Mouse (Mus musculus) E14TG2a.4 (cell line): ENCODE measurements around the gene Pitx1.

Source experiments
- H3K27me3 ChIP-seq: 2 replicates; pipeline ENCODE4 v1.6.1; 2014; ENCODE audit warnings: low read length, control low read depth; ENCODE audit not compliant: insufficient read depth
- H3K36me3 ChIP-seq: 2 replicates; pipeline ENCODE4 v1.6.1; 2014; ENCODE audit warnings: low read length, control low read depth; ENCODE audit not compliant: insufficient read depth
- H3K4me1 ChIP-seq: replicated peaks from 2 replicates; pipeline ENCODE4 v1.6.1; 2014; ENCODE audit warnings: low read depth, low read length, control low read depth
- H3K4me3 ChIP-seq: replicated peaks from 2 replicates; pipeline ENCODE4 v1.5.1; 2014; ENCODE audit warnings: mild to moderate bottlenecking, low read length
- H3K9me3 ChIP-seq: 2 replicates; pipeline ENCODE4 v1.6.1; 2014; ENCODE audit warnings: low read length, control low read depth
- CTCF ChIP-seq: conservative IDR thresholded peaks from 2 replicates; pipeline ENCODE4 v1.5.1; 2014; ENCODE audit warnings: low read length
- NANOG ChIP-seq: IDR thresholded peaks from 2 replicates; pipeline ENCODE4 v1.6.1; 2014; ENCODE audit warnings: borderline replicate concordance, low read length, mixed read lengths
- POU5F1 ChIP-seq: IDR thresholded peaks from 2 replicates; pipeline ENCODE4 v1.6.1; 2014; ENCODE audit warnings: low read length, borderline replicate concordance

The Pitx1 gene

DNA sequence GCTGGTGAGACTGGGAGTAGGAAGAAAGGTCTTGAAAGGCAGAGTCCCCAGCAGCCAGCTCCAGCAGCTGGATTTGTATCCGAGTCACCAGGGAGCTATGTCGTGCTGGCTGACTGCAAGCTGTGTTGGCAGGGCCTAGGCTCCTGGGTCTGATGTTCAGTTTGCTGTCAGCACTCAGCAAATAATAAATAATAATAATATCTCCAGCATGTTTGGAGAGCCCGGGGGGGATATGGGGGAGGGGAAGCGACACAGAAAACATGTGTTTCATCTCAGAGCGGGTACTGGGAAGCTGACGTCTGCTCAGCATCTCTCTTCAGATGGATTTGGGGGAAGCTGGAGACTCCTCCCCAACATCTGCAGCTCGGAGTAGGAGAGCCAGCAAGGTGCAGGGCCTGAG lies 19.8 kb upstream of the Pitx1 start:
- H3K9me3 ChIP-seq: no peaks in the 10 kb centered on the region
- H3K36me3 ChIP-seq: no peaks in the 10 kb centered on the region
- no peak overlapping the region for H3K4me3 ChIP-seq
- H3K4me1 ChIP-seq: no peaks in the 10 kb centered on the region
- TF ChIP-seq NANOG (no peak), CTCF (no peak), POU5F1 (no peak)
- H3K27me3 ChIP-seq: peaks cover 38% of the 10 kb centered on the region

DNA sequence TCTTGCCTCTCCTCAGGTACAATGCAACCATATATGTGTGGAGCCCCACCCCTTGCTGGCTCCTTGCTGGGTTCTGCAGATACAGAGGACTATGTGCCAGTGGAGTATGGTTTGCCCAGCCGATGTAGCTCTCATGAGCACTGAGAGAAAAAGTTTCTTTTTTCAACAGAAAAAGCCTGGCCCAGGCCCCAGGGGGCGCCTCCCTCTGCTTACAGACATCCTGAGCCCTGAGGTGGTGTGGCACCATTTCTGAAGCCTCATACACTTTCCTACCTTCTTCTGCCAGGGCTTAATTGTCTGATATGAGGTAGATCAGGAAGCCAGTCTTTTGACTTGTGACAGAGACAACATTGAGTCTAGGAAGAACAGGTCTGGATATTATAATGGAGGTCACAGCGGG lies 16.2 kb upstream of the Pitx1 start:
- Histone ChIP-seq H3K27me3 (peaks cover 44% of the 10 kb centered on the region), H3K4me1 (peaks cover 14% of the 10 kb centered on the region; the same call in 1 of the 2 replicates), H3K9me3 (no peaks in the 10 kb centered on the region), H3K36me3 (no peaks in the 10 kb centered on the region), H3K4me3 (no peak overlapping the region)
- TF ChIP-seq CTCF: no peak
- TF ChIP-seq POU5F1: no peak
- TF ChIP-seq NANOG: no peak

DNA sequence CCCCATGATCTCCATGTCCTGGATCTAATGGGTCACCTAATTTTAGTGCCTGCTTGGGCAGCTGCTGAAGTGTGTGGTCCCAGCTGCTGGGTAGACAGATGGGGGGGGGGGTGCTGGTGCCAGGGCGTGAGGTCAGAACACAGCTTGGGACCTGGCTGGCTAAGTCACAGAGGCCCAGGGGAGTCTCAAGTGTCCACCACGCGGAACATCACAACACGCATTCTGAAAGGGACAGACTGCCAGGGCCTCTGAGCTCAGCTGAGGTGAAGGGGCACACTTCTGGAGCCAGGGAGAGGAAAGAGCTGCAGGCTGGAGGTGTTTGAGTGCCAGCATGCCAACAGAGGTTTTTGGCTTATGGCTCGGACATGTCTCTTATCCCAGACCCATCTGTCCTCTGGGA lies 14.7 kb upstream of the Pitx1 start:
- H3K4me3 ChIP-seq: no peak overlapping the region
- H3K36me3 ChIP-seq: no peaks in the 10 kb centered on the region
- peaks cover 14% of the 10 kb centered on the region; the same call in 1 of the 2 replicates for H3K4me1 ChIP-seq
- no peaks in the 10 kb centered on the region for H3K9me3 ChIP-seq
- H3K27me3 ChIP-seq: peaks cover 46% of the 10 kb centered on the region
- TF ChIP-seq CTCF (no peak), POU5F1 (no peak), NANOG (no peak)

DNA sequence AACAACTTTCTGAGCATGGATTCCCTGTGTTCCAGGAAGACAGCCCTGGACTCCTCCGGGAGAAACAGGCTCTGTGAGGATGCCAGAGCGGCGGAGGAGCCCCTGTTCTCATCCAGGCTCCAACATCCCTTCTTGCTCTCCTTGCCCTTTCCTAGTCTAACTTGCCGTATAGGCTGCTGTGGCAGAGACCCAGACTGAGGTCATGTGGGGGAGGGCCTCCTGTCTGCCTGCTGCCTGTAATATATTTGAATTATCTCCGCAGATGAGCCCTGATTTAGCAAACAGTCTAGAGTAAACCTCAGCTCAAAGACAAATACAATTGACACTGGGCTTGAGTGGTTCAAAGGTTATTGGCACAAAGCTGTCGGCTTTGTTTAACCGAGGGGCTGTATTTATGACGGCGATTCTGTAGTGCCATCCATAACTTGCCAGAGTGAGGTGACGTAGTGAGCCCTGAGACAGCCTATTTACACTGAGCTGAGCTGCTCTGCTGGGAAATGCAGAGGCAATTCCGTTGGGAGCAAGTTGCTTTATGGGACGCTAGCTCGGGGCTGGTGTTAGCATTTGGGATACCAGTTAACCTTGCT lies 12.7 kb upstream of the Pitx1 start:
- Histone ChIP-seq H3K4me3 (no peak overlapping the region), H3K4me1 (peaks cover 14% of the 10 kb centered on the region; the same call in 1 of the 2 replicates), H3K27me3 (peaks cover 52% of the 10 kb centered on the region), H3K9me3 (no peaks in the 10 kb centered on the region), H3K36me3 (no peaks in the 10 kb centered on the region)
- TF ChIP-seq POU5F1 (no peak), CTCF (no peak), NANOG (no peak)

DNA sequence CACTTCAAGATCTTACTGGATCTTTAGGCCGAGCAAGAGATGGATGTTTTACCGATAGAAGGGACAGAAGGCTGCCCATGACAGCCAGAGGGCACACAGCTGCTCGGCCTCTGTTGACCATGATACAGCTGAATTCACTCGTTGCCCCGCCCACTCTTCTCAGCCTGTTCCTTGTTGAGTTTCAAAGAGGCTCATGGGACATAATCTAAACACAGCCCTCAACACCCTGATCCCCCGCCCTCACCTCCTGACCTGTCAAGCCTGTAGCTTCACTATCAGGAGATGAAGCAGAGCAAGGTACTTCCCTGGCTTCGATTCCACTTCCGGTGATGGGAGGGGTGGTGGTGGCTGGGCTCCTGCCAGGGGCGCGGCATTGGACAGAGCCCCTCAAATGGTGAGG lies 11.8 kb upstream of the Pitx1 start:
- Histone ChIP-seq H3K27me3 (peaks cover 54% of the 10 kb centered on the region), H3K36me3 (no peaks in the 10 kb centered on the region), H3K4me3 (no peak overlapping the region), H3K9me3 (no peaks in the 10 kb centered on the region), H3K4me1 (peaks cover 14% of the 10 kb centered on the region; the same call in 1 of the 2 replicates)
- TF ChIP-seq POU5F1 (no peak), NANOG (no peak), CTCF (no peak)

DNA sequence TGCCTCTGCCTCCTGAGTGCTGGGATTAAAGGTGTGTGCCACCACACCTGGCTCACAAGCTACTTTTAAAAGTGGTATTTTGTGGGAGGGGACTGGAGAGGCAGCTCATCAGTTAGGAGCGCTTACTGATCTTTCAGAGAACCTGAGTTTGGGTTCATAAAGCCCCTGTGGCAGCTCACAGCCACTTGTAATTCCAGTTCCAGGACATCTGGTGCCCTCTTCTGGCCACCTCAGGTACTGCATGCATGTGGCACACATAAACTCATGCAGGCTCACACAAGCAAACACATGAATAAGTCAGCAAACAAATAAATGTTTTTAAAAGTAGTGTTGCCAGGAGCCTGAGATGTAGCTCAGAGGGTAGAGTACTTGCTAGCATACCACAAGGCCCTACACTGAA lies 7.7 kb upstream of the Pitx1 start:
- no peaks in the 10 kb centered on the region for H3K9me3 ChIP-seq
- TF ChIP-seq POU5F1 (no peak), CTCF (peak; percentile 97)
- H3K4me1 ChIP-seq: peaks cover 14% of the 10 kb centered on the region; the same call in 1 of the 2 replicates
- peaks cover 84% of the 10 kb centered on the region for H3K27me3 ChIP-seq
- no peaks in the 10 kb centered on the region for H3K36me3 ChIP-seq
- H3K4me3 ChIP-seq: no peak overlapping the region

DNA sequence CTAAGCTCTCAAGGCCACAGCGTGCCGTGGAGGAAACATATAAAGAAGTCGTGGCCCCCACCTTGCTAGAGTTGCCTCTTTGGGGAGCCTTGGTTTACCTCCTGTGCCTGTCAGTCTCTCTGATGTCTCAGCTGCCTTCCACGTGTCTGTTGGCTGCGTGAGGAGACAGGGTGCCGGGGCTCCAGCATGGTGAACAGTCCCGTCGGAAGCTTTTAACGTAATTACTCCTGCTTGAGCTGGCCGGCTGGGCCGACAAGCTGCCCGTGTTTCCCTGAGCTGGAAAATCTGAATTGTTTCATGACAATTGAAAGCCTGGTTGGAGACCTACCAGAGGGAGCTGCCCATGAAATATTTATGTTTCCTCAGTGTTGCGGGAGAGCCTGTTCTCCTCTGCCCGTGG lies 4.2 kb upstream of the Pitx1 start:
- peaks cover 20% of the 10 kb centered on the region for H3K4me1 ChIP-seq
- TF ChIP-seq POU5F1: no peak
- no peak for TF ChIP-seq CTCF
- no peak for TF ChIP-seq NANOG
- H3K4me3 ChIP-seq: no peak overlapping the region
- no peaks in the 10 kb centered on the region for H3K9me3 ChIP-seq
- no peaks in the 10 kb centered on the region for H3K36me3 ChIP-seq
- H3K27me3 ChIP-seq: peaks cover 86% of the 10 kb centered on the region

DNA sequence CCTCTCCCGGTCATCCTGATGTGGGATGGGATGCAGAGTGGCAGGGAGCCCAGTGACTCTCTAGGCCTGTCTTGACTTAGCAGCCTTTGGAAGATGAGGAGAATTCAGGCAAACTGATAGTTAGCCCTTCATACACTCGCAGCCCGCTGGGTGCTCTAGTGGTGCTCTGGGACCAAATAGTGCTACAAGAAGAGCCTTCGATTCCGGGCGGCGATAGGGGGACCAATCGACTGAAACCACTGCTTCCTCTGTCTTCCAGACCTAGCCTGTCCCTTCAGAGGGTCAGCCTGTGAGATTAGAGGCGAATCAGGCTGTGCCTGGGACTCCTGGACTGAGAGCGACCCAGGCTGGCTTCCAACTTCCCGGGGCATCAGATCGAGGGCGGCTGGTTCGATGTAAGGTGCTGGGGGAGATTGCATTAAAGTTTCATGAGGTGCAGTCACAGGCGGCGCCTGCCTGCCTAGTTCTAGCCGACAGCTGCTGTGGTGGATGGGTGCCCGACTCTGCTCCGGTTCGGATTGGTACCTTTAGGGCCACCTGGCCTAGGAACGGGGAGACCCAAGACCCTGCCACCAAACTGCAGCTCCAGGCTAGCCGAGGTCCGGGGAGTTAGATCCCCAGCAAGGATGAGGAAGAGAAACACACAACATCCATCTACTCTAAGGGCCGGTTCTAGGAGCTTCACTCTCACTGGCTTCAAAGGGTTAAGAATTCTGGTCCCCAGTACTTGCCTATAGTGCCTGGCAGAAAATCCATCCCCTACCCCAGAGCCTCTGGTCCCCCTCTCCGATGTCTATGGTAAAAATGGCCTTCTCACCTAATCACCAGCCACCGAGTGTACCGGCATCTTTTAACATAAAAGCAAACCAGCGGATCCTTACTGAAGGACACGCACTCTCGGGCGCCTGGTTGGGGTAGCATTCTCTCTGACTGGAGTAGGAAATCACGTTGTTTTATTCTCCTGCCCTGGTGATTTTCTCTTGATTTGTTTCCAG lies 1.1 kb upstream of the Pitx1 start:
- TF ChIP-seq POU5F1: no peak
- TF ChIP-seq CTCF: no peak
- TF ChIP-seq NANOG: no peak
- Histone ChIP-seq H3K9me3 (no peaks in the 10 kb centered on the region; the same call in 1 of the 2 replicates), H3K36me3 (no peaks in the 10 kb centered on the region), H3K4me1 (peaks cover 23% of the 10 kb centered on the region), H3K4me3 (peak overlapping the region; percentile 20; the same call in 1 of the 2 replicates), H3K27me3 (peaks cover 100% of the 10 kb centered on the region)
